Mouse (Mus musculus) liver, adult 2 months (tissue): Measurements from ENCODE around the gene Cog3. TPM values are rescaled to one million over a fixed set of nuclear protein-coding genes. Genes with fewer than 3 reads are reported as not detected.
"Not testable (repeated sequence)": the region's sequence is repeated elsewhere in the genome, so short reads cannot be mapped to it uniquely, and the experiment has no call there.

Source experiments
- DNase-seq: peaks from one replicate; pipeline ENCODE4 v3.0.0-alpha.2; 2011; ENCODE audit warnings: low read depth, low spot score; ENCODE audit errors: extremely low read depth
- H3K27ac ChIP-seq: fragments of 200-500 bp; replicated peaks from 2 replicates; pipeline ENCODE4 v1.5.1; 2012; ENCODE audit warnings: low read depth, mild to moderate bottlenecking, control low read depth, inconsistent platforms, low read length; ENCODE audit not compliant: insufficient read depth
- H3K27me3 ChIP-seq: fragments of 200-500 bp; 2 replicates; pipeline ENCODE4 v1.6.1; 2012; ENCODE audit warnings: mild to moderate bottlenecking, moderate library complexity, low read length, inconsistent platforms; ENCODE audit not compliant: control insufficient read depth, insufficient read depth
- H3K36me3 ChIP-seq: fragments of 200-500 bp; 2 replicates; pipeline ENCODE4 v1.6.1; 2012; ENCODE audit warnings: low read length, inconsistent platforms; ENCODE audit not compliant: control insufficient read depth, insufficient read depth
- H3K4me1 ChIP-seq: fragments of 200-500 bp; 2 replicates; pipeline ENCODE4 v1.6.1; 2011; ENCODE audit warnings: low read length; ENCODE audit not compliant: control insufficient read depth, insufficient read depth
- H3K4me3 ChIP-seq: fragments of 200-500 bp; 2 replicates; pipeline ENCODE4 v1.5.1; 2011; ENCODE audit warnings: low read depth, mild to moderate bottlenecking, control low read depth, low read length, moderate library complexity; ENCODE audit not compliant: insufficient read depth
- H3K79me2 ChIP-seq: fragments of 200-500 bp; 2 replicates; pipeline ENCODE4 v1.6.1; 2012; ENCODE audit warnings: inconsistent platforms, mild to moderate bottlenecking, low read length, moderate library complexity; ENCODE audit not compliant: control insufficient read depth, insufficient read depth
- H3K9ac ChIP-seq: fragments of 200-500 bp; 2 replicates; pipeline ENCODE4 v1.6.1; 2012; ENCODE audit warnings: low read depth, mild to moderate bottlenecking, control low read depth, inconsistent platforms, low read length
- CTCF ChIP-seq: fragments of 200-500 bp; IDR thresholded peaks from 2 replicates; pipeline ENCODE4 v1.5.1; 2011; ENCODE audit warnings: low read depth, low read length, control low read depth
- POLR2A ChIP-seq: fragments of 200-500 bp; IDR thresholded peaks from 2 replicates; pipeline ENCODE4 v1.6.1; 2011; ENCODE audit warnings: low read length, control low read depth; ENCODE audit not compliant: insufficient read depth; ENCODE audit errors: extremely low read depth
- WGBS: fragments of 180-500 bp; shearing (Covaris S2); methylation state at CpG from one replicate; pipeline ENCODE4 v1.1.7; 2018; 5-methylcytosine and 5-hydroxymethylcytosine counted together
- polyA plus RNA-seq: library from polyadenylated mRNA; depleted of rRNA; stranded (reverse); fragments of >200 nt; gene quantifications from 2 replicates; pipeline ENCODE4 v1.2.3, GENCODE M21; 2012
- total RNA-seq: library from RNA; depleted of rRNA; stranded (reverse); fragments of >200 nt; gene quantifications from 2 replicates; pipeline ENCODE4 v1.2.3, GENCODE M21; 2014

The Cog3 gene
- total and polyA plus RNA-seq, 2 experiments = 5.3 to 10.9 TPM

- Histone ChIP-seq H3K36me3 (peaks cover 8% of the 10 kb centered on the region; the same call in 1 of the 2 replicates), H3K9ac (peak within 1 kb of the TSS; percentile 85), H3K4me3 (peak within 1 kb of the TSS; percentile 87), H3K27me3 (no peaks in the 10 kb centered on the region), H3K4me1 (peaks cover 11% of the 10 kb centered on the region), H3K79me2 (peaks cover 6% of the 10 kb centered on the region; the same call in 1 of the 2 replicates), H3K27ac (peak within 1 kb of the TSS; percentile 96)
- peak; percentile 89 for DNase-seq
- WGBS = 4% methylated on average over 50 of the region's 51 CpGs
- peak; percentile 90 for TF ChIP-seq POLR2A
- no peak for TF ChIP-seq CTCF
These were observed 32.8 kb upstream of the Cog3 start, which contains the start of gene Slc25a30 for GRCm38 (mm10) chr14:75786868-75787793. Slc25a30 (minus strand) TSS chr14:75787037.

- no peak for DNase-seq
- Histone ChIP-seq H3K36me3 (peaks cover 15% of the 10 kb centered on the region; the same call in 1 of the 2 replicates), H3K27ac (peak overlapping the region; percentile 53), H3K9ac (peak overlapping the region; percentile 84), H3K4me1 (peaks cover 7% of the 10 kb centered on the region), H3K27me3 (no peaks in the 10 kb centered on the region), H3K4me3 (peak overlapping the region; percentile 87), H3K79me2 (peaks cover 6% of the 10 kb centered on the region; the same call in 1 of the 2 replicates)
- WGBS = 1% methylated on average over 31 of the region's 31 CpGs
- TF ChIP-seq POLR2A (no peak), CTCF (no peak)
These were observed 32.1 kb upstream of the Cog3 start for GRCm38 (mm10) chr14:75786424-75786867.

- TF ChIP-seq CTCF = no peak
- H3K9ac ChIP-seq = no peak overlapping the region
These were observed 25.6 kb upstream of the Cog3 start for GRCm38 (mm10) chr14:75779913-75780312.

GRCm38 (mm10) chr14:75776637-75777036, 22.3 kb upstream of the Cog3 start:
- Histone ChIP-seq H3K4me3 (no peak overlapping the region), H3K9ac (no peak overlapping the region), H3K79me2 (peaks cover 5% of the 10 kb centered on the region; the same call in 1 of the 2 replicates), H3K36me3 (peaks cover 52% of the 10 kb centered on the region), H3K27me3 (no peaks in the 10 kb centered on the region), H3K27ac (no peak overlapping the region), H3K4me1 (peaks cover 15% of the 10 kb centered on the region)
- peak; percentile 79 for DNase-seq
- TF ChIP-seq CTCF = no peak
- TF ChIP-seq POLR2A = no peak
- WGBS = 47% methylated on average over 8 of the region's 8 CpGs

More at GRCm38 (mm10) chr14:75779913-75780312, 25.6 kb upstream of the Cog3 start:
- Histone ChIP-seq H3K27ac (no peak overlapping the region), H3K79me2 (peaks cover 5% of the 10 kb centered on the region; the same call in 1 of the 2 replicates), H3K4me1 (peaks cover 11% of the 10 kb centered on the region), H3K27me3 (no peaks in the 10 kb centered on the region), H3K4me3 (no peak overlapping the region), H3K36me3 (peaks cover 39% of the 10 kb centered on the region)
- DNase-seq = no peak
- WGBS = 70% methylated on average over 4 of the region's 4 CpGs

- H3K79me2 ChIP-seq = no peaks in the 10 kb centered on the region
- no peak overlapping the region for H3K9ac ChIP-seq
- H3K27ac ChIP-seq = no peak overlapping the region
- TF ChIP-seq CTCF (no peak), POLR2A (no peak)
- no peaks in the 10 kb centered on the region for H3K27me3 ChIP-seq
- no peak for DNase-seq
- H3K4me1 ChIP-seq = peaks cover 18% of the 10 kb centered on the region
- no peak overlapping the region for H3K4me3 ChIP-seq
- 83% methylated on average over 8 of the region's 8 CpGs for WGBS
- peaks cover 63% of the 10 kb centered on the region for H3K36me3 ChIP-seq
These were observed 19.1 kb upstream of the Cog3 start for GRCm38 (mm10) chr14:75773431-75773830.

- H3K27ac ChIP-seq, H3K27me3 ChIP-seq, H3K4me3 ChIP-seq: not testable (repeated sequence)
These were observed 18.1 kb upstream of the Cog3 start for GRCm38 (mm10) chr14:75772407-75772806.

More at GRCm38 (mm10) chr14:75772407-75772806, 18.1 kb upstream of the Cog3 start:
- not testable (repeated sequence) for H3K9ac ChIP-seq, DNase-seq, H3K79me2 ChIP-seq
- 71% methylated on average over 3 of the region's 3 CpGs for WGBS
- H3K4me1 ChIP-seq = peaks cover 13% of the 10 kb centered on the region
- H3K36me3 ChIP-seq = peaks cover 72% of the 10 kb centered on the region
